Mouse (Mus musculus): ENCODE results near the gene Zfp386.
"Not testable (repeated sequence)": the region's sequence is repeated elsewhere in the genome, so short reads cannot be mapped to it uniquely, and the experiment has no call there.

Zfp386 gene

GRCm38 (mm10) chr12:116047440-116048377 is at the start of gene Zfp386:
Gene Zfp386 (plus strand): TSS chr12:116047724.
- DNase-seq = peak; percentile 99

GRCm38 (mm10) chr12:115999784-116000183 is 47.7 kb upstream of the Zfp386 start:
- not testable (repeated sequence) for DNase-seq

- not testable (repeated sequence) for DNase-seq
Observed at GRCm38 (mm10) chr12:116002946-116003345, 44.6 kb upstream of the Zfp386 start.

- DNase-seq = no peak
Observed at GRCm38 (mm10) chr12:116010812-116011211, 36.7 kb upstream of the Zfp386 start.

GRCm38 (mm10) chr12:116028095-116028494 is 19.4 kb upstream of the Zfp386 start:
- no peak for DNase-seq

- DNase-seq = no peak
Observed at GRCm38 (mm10) chr12:116035346-116035745, 12.2 kb upstream of the Zfp386 start.

- no peak for DNase-seq
Observed at GRCm38 (mm10) chr12:116044785-116045184, 2.7 kb upstream of the Zfp386 start.

- DNase-seq = no peak
Observed at GRCm38 (mm10) chr12:116048766-116049165, 1.2 kb downstream of the Zfp386 start.

- DNase-seq = no peak
Observed at GRCm38 (mm10) chr12:116049236-116049635, 1.7 kb downstream of the Zfp386 start.

- no peak for DNase-seq
Observed at GRCm38 (mm10) chr12:116049701-116050100, 2.2 kb downstream of the Zfp386 start.

GRCm38 (mm10) chr12:116054342-116054741 is 6.8 kb downstream of the Zfp386 start:
- DNase-seq = no peak

GRCm38 (mm10) chr12:116056112-116056511 is 8.6 kb downstream of the Zfp386 start:
- DNase-seq = no peak

- DNase-seq = no peak
Observed at GRCm38 (mm10) chr12:116061561-116062193, 14.2 kb downstream of the Zfp386 start.

GRCm38 (mm10) chr12:116062194-116062583 is 14.7 kb downstream of the Zfp386 start:
- DNase-seq = no peak

GRCm38 (mm10) chr12:116063020-116063419 is 15.5 kb downstream of the Zfp386 start:
- no peak for DNase-seq

GRCm38 (mm10) chr12:116071023-116071422 is 23.5 kb downstream of the Zfp386 start:
- peak; percentile 72 for DNase-seq

GRCm38 (mm10) chr12:116077074-116077854 is 29.7 kb downstream of the Zfp386 start, which contains the start of gene Vipr2:
Gene Vipr2 (plus strand): TSS chr12:116077726.
- peak; percentile 55 for DNase-seq

- no peak for DNase-seq
Observed at GRCm38 (mm10) chr12:116077855-116078366, 30.4 kb downstream of the Zfp386 start.

- DNase-seq = no peak
Observed at GRCm38 (mm10) chr12:116083125-116083524, 35.6 kb downstream of the Zfp386 start.

GRCm38 (mm10) chr12:116084294-116084693 is 36.8 kb downstream of the Zfp386 start:
- no peak for DNase-seq

GRCm38 (mm10) chr12:116086951-116087600 is 39.6 kb downstream of the Zfp386 start:
- DNase-seq = no peak

- peak; percentile 62 for DNase-seq
Observed at GRCm38 (mm10) chr12:116089836-116090235, 42.3 kb downstream of the Zfp386 start.
